Mouse (Mus musculus) thymus, postnatal 0 days (tissue): ENCODE results near the gene Nqo1. TPM values are rescaled to one million over a fixed set of nuclear protein-coding genes. Genes with fewer than 3 reads are reported as not detected.

Source experiments
- polyA plus RNA-seq: library from polyadenylated mRNA; unstranded; fragments of >200 nt; fragmentation: Nextera tagmentation; extraction: Ambion mirVana; gene quantifications from 2 replicates; pipeline ENCODE4 v1.2.1, GENCODE M21; 2015

Nqo1 gene
- polyA plus RNA-seq, 1 experiment from 2014 or later = 140 TPM

Other genes starting within 250 kb of the Nqo1 start
- 5.1 and 9.1 TPM in 2 replicates for gene Nfat5, start 109.7 kb downstream of the Nqo1 start, polyA plus RNA-seq
- 59.8 and 73.2 TPM in 2 replicates for gene Nob1, start 21.8 kb upstream of the Nqo1 start, polyA plus RNA-seq
- gene Wwp2, start 33.2 kb upstream of the Nqo1 start, polyA plus RNA-seq = 65.1 and 75.2 TPM in 2 replicates
- 224 and 229 TPM in 2 replicates for gene Psmd7, start 185.3 kb upstream of the Nqo1 start, polyA plus RNA-seq